Mouse (Mus musculus): ENCODE measurements at regions not wholly inside any gene's neighbourhood (a gene's known extent, or its start where the extent isn't known, plus 50 kb on each side); places are given as distances from the start of the nearest gene placed in this dataset. TPM values are rescaled to one million over a fixed set of nuclear protein-coding genes. Genes with fewer than 3 reads are reported as not detected.

Small RNAs in the stretch of these regions (microRNA-seq; reads per million reads assigned to microRNA genes)
- gene Gm22802 = not detected
